Mouse (Mus musculus): ENCODE results near the gene Trmt112.
A peak's percentile ranks its signal among the peaks of the same experiment; 100 is the strongest.
"Not testable (repeated sequence)": the region's sequence is repeated elsewhere in the genome, so short reads cannot be mapped to it uniquely, and the experiment has no call there.

The Trmt112 gene

DNA sequence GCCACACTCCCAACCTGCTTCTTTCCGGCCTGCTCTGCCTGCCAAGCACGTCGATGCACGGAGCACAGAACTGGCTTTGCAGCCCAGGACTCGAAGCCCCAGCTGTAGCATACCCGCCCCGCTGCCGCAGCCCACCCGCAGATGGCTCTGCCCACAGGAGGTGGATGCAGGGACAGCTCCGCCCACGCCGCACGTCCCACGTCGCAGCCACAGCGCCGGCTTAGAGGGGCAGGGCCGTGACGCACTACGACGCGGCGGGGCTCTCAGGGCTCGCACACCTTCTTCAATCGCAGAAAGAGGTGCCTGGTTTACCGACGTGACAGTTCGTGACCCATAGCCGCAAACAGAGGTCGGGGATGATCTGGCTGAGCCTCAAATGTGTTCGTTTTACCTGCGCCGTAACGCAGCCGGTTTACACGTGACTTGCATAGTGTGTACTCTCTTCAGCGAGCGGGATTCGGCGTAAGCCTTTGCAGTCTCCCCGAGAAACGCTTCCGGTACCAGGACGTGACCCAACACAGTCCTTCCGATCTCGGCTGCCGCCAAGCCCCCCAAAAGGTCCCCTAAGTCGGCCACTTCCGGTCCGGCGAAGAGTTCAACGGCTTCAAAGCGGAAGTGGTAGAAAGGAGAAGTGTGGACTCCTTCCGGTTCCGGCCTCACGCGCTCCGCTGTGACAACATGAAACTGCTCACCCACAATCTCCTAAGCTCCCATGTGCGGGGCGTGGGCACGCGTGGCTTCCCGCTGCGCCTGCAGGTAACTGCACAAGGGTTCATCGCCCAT is at the start of gene Trmt112, which contains the start of gene Prdx5:
Gene Trmt112, plus strand, starts transcription at position 192 of the 783 bp plus-strand sequence.
Gene Prdx5, minus strand, starts transcription at position 600 of the 783 bp plus-strand sequence.
- DNase-seq (ENCODE audit: low read depth), result peak; percentile 95

DNA sequence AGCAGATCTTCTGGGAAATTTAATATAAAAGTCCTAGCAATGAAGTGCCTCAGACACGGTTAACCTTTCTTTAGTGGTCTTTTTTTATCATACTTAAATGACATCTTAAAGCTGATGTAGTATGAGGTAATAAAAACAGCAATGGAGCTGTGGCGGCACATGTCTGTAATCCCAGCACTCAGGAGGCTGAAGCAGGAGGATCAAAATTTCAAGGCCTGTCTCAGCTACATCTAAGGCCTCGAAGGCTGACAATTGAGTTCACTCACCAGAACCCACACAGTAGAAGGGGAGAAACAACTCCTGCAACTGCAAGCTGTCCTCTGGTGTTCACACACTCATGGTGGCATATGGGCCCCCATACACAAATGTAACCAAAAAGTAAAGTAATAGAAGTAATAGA is 49.5 kb upstream of the Trmt112 start:
- no peak for DNase-seq (ENCODE audit: low read depth)

DNA sequence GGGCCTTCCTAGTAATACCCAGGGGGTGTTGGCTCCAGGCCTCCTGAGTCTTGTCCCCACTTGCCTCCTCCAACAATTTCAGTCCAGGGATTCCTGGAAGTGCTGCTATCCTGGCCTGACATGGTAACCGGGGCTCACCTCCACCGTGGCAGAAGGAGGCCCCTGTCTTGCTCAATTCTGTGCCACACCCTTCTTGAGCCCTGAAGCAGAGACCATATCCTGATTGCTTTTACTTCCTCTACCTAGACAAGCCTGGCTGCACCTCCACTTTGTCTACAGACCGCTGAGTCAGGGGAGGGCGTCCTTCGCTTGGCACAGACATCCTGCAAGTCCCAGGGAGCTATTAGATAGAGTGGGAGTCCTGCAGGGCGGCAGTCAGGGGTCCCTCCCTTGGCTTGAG is 48.8 kb upstream of the Trmt112 start:
- DNase-seq (ENCODE audit: low read depth), result no peak

DNA sequence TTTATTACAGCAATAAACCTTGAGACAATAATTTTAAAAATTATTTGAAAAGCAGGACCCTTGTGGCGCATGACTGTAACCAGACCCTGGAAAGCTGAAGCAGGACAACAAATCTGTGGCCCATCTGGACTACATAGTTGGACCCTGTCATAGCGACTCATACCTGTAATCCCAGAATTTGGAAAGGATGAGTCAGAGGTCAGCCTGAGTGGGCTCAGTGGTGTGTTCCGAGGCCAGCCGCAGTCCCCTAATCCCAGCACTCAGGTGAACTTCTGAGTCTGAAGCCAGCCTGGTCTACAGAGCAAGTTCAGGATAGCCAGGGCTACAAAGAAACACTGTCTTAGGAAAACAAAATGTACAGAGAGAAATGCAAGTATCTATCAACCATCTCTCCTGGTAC is 48.0 kb upstream of the Trmt112 start:
- no peak for DNase-seq (ENCODE audit: low read depth)

DNA sequence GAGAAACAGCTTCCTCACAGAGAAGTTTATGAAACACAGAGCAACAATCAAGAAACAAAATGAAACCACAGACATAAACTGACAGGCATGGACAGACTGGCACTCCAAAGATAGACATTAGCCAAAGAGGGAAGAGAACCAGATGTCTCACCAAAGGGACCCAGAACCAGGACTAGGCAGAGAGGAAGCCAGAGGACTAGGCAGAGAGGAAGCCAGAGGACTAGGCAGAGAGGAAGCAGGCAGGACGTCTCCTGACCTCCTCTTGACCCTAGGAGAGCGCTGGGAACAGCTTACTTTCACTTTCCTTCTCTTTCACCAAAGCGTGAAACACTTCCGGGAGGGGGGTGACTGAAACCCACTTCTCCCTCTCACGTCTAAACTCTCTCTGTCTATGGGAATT is 40.1 kb upstream of the Trmt112 start:
- peak; percentile 80 for DNase-seq (ENCODE audit: low read depth)

DNA sequence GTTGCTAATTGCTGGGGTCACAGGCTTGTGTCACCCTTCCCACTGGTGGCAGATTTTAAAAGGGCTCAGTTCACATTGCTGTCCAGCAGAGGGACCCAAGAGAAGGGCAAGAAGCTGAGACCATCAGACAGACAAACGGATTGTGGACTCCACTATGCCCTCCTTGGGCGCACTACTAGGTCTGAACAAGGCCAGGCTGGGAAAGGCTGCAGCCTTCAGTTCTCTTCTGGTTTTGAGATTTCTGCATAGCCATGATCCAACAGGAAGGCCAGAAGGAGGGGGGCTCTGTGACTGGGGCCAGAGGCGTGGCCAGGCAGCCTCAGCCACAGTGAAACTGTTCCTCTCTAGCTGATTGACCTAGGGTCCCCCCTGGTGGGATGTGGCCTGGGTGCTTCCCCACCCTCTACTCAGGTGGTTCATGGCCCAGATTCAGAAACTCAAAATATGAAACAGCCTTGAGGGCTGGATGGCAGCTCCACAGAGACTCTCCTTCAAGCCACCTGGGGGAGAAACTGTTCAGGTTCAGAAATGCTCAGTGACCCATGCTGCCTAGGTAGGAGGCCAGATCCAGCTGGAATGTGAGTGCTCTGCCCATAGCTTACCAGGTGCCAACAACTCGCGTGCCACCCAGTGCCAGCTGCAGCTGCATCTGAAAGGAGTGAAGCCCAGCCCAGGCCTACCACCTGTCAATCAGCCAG is 37.8 kb upstream of the Trmt112 start:
- peak; percentile 76 for DNase-seq (ENCODE audit: low read depth)

DNA sequence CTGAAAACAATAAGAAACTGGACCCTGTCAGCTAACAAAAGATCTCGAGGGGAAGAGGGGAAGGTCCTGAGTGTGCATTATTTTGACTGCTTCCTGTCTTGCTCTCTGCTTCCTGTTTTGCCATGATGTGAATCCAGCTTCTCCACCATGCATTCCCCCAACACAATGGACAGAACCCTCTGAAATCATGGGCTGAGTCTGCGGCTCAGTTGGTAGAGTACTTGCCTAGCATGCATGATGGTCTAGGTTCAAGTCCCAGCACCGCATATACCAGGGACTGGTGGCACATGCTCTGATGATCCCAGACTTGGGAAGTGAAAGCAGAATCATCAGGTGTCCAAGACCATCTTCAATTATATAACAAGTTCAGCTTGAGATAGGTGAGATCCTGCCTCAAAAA is 36.8 kb upstream of the Trmt112 start:
- DNase-seq (ENCODE audit: low read depth), result no peak

DNA sequence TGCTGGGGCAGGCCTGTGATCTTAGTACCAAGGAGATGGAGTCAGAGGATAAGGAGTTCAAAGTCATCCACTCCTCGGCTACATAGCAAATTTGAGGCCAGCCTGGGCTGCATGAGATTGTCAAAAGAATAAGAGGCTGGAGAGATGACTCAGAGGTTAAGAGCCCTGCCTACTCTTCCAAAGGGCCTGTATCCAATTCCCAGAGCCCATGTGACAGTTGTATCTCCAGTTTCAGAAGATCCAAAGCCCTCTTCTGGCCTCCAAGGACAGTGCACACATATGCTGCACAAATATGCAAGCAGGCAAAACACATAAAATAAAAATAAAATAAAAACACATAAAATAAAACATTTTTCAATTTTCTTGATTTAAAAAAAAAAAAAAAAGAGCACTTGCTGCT is 35.2 kb upstream of the Trmt112 start:
- DNase-seq (ENCODE audit: low read depth), result no peak

DNA sequence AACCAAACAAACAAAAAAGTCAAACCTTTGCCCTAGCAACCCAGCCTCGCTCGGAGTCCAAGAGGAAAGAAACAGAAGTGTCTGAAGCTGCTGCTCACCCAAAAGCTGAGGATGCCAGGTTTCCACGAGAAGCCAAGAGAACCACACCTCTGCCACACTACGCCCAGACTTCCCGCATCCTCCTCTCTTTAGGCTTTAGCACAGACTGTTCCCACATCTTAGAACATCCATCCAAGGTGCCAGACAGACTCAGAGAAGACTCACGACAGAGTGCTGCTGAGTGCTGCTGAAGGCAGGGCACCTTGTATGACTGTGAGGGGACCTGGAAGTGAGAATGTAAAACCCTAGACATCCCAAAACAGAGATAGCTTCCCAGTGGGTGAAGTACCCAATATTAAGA is 33.7 kb upstream of the Trmt112 start:
- DNase-seq (ENCODE audit: low read depth), result no peak

DNA sequence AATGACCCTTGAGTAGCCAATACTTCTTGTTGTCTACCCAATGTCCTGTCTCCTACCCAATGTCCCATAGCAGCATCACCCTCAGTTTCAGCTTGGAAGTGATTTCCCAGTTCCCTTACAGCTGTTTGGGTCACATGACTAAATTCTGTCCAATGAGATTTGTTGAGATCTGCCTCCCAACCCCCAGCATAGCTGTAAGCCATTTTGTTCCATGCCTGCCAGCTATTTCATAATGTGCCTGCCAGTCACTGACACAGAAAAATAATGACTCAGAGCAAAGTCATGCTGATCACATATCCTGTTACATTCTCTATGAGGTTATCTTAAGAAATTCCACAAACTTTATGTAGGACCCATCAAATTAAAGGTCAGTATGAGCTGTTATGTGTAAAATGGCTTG is 32.7 kb upstream of the Trmt112 start:
- no peak for DNase-seq (ENCODE audit: low read depth)

DNA sequence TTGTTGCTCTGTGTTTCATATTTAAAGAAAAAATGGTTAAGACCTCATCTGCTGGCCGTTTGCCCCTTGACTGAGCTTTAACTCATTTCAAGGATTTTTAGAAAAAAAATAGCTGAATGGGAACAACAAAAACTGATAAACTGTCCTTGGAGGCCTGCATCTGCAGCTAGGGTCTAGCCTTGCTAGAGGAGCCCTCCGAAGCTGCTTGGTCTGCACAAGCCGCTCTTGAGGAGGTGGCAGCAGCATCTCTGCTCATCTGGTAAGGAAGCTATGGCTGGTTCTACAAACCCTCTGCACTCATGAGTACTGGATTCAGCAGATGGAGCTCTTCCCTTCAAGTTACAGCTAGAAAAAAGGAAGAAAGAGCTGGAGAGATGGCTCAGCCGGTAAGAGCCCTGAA is 31.5 kb upstream of the Trmt112 start:
- no peak for DNase-seq (ENCODE audit: low read depth)

DNA sequence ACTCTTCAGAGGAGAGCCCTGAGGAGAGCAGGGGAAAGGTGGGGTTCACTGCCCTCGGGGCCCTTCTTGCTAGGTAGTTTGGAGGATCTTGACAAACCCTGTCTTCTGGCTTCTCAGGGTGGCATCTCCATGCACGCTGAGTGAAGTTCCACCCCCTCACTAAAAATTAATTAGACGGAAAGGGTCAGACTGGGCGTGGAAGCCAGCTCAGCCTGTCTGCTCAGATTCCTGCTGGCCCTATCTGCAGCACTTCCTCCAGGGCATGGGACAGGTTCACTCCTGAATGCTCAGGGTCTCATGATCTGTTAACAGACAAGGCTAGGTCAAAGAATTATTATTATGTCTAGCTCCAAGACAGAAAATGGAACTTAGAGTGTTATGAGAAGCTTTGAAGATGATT is 17.0 kb upstream of the Trmt112 start:
- DNase-seq (ENCODE audit: low read depth), result no peak

DNA sequence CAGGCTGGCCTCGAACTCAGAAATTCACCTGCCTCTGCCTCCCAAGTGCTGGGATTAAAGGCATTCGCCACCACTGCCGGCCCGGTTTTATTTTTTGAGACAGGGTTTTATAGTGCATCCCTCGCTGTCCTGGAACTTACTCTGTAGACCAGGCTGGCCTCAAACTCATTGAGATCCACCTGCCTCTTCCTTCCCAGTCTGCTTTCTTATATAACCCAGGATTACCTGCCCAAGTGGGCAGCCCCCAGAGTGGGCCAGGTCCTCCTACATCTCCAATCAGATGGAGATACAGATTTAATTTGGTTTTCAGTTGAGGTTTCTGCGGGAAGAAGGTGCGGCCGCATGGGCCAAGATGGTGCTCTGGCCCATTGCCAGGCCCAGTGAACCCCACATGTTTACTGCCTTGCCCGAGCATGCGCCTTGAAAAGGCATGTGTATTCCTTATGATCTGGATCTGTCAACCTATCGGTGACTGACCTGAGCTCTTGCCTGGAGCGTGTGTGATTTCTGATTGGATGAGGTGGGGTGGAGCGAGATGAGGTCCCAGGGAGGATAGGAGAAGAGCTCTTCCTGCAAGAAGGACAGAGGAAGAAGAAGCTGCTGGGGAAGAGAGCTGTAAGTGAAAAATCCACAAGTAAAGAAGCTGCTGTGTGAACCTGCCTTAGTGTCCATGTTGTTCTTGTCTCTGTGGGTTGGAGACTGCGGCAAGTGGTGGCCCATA is 15.6 kb upstream of the Trmt112 start:
- DNase-seq (ENCODE audit: low read depth), result no peak

DNA sequence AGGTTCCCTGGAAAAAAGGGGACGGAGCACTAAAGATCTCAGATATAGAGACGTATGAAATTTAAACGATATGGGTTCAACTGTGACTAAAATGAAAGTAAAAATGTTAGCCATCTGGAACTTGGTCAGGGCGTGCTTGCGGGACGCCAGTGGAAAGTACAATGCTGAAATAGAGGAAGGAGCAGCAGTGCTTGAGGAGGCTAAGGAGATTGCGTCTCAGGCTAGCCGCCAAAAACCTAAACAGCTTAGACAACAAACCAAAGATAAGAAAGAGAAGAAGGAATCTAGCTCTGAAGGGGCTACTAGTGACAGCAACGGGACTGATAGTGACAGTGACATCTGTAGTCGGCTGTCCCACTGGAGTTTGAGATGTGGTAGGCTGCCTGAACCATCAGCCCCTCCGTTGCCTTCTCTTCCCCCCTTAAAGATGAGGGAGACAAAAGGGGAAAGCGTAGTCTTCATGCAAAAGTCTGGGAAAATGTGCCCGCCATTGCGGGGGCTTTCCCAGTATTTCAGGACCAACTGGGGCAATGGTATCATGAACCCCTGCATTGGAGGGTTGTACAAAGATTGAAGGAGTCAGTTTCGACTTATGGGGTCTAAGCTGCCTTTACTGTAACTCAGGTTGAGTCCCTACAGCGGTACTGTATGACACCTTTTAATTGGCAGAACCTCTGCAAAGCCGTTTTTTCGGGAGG is 13.7 kb upstream of the Trmt112 start:
- not testable (repeated sequence) for DNase-seq (ENCODE audit: low read depth)

DNA sequence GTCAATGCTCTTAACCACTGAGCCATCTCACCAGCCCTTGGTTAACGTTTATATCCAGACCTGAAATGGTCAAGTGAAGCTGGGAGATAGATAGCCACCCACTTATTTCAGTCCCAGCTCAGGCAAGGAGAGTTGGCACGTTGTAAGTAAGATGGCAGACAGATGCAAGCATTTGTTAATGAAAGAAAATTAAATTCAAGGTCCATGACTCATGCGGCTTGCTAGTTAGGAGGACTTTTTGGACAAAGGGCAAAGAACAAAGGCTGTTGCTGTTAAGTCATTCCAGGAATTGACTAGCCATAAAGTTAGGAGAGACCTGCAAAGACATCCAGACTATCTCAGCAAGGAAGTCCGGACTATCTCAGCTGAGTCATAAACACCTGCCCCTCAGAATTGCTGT is 9.9 kb upstream of the Trmt112 start:
- no peak for DNase-seq (ENCODE audit: low read depth)

DNA sequence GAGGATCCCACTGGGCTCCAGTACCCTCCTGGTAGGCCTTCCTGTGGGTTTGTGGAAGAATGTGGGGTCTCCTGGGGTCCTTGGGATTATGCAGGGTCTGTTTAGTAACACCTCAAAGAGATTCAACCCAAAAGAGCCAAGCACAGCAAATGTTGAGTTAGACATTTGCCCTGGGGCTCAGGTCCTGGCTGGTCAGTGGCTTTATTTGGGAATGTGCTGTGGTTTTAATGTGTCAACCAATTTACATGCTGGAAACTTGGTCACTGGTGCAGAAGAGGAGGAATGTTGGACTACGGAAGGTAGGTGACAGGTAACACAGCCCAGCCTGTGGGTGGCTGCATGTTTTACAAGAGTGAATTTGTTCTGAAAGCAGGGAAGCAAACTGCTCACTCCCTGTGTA is 6.5 kb upstream of the Trmt112 start:
- DNase-seq (ENCODE audit: low read depth), result no peak

DNA sequence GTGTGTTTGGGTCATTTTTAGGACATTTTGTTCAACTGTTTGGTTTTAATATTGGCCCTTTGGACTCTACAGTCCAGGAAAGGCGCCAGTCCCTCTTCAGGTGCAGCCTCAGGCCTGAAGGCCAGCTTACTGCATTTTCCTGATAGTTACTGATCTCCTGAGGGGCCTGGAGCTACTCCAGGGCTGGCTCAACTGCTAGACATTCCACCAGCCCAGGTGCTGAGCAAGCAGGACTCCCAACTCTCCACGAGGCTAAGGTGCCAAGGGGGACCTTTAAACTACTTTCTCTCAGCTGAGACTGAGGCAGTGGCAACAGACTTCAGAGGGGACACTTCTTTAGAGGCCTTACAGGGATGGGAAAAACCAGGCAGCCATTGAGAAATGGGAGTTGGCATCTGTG is 4.7 kb upstream of the Trmt112 start:
- DNase-seq (ENCODE audit: low read depth), result no peak

DNA sequence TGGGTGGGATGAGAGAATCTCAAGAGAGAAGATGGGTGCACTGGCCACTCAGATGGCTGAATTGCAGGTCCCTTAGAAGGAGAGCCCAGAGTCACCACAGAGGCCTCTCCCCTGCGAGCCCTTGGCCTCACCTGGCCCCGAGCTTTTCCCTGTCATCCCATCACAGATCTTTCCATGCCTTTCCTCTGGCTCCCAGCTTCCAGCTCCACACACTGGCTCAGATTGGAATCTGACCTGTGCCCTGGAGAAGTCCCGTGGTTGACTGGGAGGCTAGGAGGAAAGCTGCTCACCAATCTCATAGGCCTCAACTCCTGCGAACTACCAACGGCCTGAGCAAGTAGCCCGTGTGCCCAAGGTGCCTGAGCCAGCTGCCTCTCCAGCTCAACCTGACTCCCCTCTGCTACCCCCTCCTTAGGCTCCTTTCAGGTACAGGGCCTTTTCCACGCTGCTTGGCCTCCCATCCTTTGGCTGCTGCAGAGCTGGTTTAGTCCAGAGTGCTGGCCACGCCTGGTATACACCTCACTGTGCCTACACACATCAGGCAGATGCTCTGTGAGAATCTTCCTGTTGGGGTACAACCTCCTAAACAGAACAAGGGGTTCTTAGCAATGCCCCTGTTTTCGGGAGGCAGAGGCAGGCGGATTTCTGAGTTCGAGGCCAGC is 3.9 kb upstream of the Trmt112 start:
- DNase-seq (ENCODE audit: low read depth), result no peak

DNA sequence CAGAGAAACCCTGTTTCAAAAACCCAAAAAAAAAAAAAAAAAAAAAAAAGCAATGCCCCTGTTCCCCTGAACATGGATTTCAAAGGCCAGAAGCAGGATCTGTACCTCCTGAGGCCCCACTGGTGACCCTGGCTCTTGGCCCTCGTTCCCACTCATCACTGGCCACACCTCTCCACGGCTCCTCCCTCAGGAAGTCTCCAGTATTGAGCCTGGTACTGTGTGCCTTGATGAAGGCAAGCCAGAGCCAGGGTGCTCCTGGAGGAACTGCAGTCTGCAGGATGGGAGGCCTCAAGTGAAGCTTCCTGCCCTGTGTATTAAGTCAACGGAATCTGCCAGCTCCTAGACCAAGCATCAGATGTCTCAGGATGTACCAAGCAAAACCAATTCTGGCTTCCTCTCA is 3.3 kb upstream of the Trmt112 start:
- no peak for DNase-seq (ENCODE audit: low read depth)

DNA sequence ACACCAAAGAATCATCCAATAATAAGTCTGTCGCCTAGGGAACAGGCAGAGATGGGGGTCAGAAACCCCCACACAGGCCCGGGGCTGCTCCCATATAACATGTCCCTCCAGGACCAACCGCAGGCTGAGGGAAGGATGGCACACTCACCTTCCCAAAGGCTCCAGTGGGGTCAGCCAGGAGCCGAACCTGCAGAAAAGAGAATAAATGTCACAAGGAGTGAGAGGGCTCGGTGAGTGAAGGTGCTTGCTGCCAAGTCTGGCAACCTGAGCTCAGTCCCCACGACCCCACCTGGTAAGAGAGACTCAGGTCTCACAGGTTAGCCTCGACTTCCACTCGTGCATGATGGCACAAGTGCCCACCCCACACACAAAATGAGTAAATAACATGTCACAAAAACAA is 2.4 kb upstream of the Trmt112 start:
- DNase-seq (ENCODE audit: low read depth), result no peak

DNA sequence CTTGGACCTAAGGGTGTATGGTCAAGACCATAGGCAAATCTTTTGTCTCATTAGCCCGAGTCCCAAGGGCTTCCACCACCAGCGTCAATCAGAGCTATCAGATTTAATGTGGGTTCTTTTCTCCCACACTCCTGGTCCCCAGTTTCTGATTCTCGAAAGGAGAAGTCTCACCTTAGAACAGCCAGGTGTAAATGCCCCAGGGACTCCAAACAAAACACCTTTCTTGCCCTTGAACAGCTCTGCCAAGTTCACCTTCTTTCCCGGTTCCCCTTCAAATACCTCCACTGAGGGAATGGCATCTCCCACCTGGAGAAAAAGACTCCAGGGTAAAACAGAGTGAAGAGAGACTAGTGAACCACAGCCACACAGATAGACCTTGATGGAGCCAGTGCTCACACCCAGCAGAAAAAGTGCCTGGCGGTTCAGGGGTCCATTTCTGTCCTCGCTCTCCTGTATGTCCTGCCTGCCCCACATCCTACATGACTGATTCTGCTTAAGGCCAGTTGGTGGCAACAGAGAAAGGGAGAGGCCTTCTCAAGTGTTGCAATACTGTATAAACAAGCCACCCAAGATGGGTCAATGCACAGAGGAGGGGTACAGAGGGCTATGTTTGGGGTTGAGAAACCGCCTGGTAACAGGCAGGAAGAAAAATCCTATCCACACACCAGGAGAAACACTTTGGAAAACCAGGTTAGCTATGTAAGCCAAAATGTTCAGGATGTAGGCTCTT is 1.5 kb upstream of the Trmt112 start:
- DNase-seq (ENCODE audit: low read depth), result no peak
